8 mouse cellular contexts compared by ENCODE assay signal in the genomic region with DNA sequence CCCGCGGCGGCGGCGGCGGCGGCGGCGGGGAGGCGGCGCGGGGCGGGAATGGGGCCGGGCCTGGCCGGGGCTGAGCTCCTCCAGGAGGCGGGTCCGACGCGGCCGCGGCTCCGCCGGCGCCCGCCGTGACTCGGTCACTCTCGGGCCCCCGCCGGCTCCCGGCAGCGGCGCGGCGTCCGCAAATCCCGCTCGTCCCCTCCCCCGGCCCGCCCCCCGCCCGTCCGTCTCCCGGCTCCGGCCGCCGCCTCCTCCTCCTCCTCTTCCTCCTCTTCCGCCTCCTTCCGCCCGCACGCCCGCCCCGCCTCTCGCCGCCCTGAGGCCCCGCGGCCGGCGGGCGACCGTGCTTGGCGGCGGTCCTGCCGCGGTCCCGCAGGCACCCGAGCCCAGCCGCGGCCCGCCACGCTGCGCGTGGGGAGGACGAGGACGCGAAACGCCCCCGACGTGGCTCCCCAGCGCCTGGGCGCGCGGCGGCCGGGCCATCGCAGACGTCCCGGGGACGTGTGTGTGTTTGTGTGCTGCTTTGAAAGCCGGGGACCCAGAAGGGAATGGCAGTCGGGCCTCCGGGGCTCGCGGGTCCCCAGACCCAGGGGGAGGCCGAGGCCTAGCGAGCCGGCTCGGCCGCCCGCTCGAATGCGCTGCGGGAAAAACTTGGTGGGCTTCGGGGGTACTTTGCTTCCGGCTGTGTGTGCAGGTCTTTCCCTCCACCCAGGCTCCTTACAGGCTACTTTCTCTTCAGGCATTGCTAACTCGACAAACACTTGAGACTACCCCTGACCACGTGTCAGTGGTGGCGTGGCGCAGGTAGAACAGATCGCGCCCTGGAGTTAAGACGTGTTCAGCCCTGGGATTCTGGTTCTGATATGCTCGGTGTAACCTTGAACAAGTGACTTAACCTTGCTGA. TPM values are rescaled to one million over a fixed set of nuclear protein-coding genes. Genes with fewer than 3 reads are reported as not detected.
DNase-seq lines count a peak whose midpoint lies in the region; ATAC-seq and TF ChIP-seq lines count a peak whose summit lies in the region.

A gene (minus strand): TSS at position 199 of the 901 bp plus-strand sequence.

- in situ Hi-C loops in ES-E14 (cut with MboI; ENCODE audit: low sequenced_read_pairs in 2 of 2, unreplicated experiment in 2 of 2), result no loop called here

- H3K36me3 ChIP-seq in ES-E14 (ENCODE audit: control insufficient read depth, insufficient read depth, low read length, poor library complexity, severe bottlenecking), result 0 out of 2 replicates have a peak, but pooled peaks cover 2% of the 10 kb centered on the region
- H3K36me3 ChIP-seq in forebrain, postnatal 0 days (ENCODE audit: insufficient read depth), result no peaks in the 10 kb centered on the region
- no peaks in the 10 kb centered on the region for H3K36me3 ChIP-seq in lung, embryonic 15.5 days

- DNase-seq in ES-E14 (ENCODE audit: low read depth, low spot score), result no peak
- DNase-seq in cerebellum, adult 18-20 months, result peak; percentile 77 to 82
- peak; percentile 56 for DNase-seq in forebrain, postnatal 0 days
- DNase-seq in heart, postnatal 36 days, result peak; percentile 80 to 86
- peak; percentile 48 to 64 for DNase-seq in layer of hippocampus, adult 2 months (ENCODE audit: low spot score in 2 of 2)
- peak; percentile 77 for DNase-seq in ovary, adult 18-20 months (ENCODE audit: low spot score)
- peak; percentile 50 for DNase-seq in thymus, postnatal 0 days (ENCODE audit: low spot score)

- peak within 1 kb of the TSS; percentile 62 for H3K4me2 ChIP-seq in forebrain, postnatal 0 days (ENCODE audit: low read depth)
- H3K4me2 ChIP-seq in lung, embryonic 15.5 days, result peak within 1 kb of the TSS; percentile 84

- H3K9ac ChIP-seq in ES-E14 (ENCODE audit: insufficient read depth, low read depth, low read length, poor library complexity, severe bottlenecking), result peak within 1 kb of the TSS; percentile 93
- peak within 1 kb of the TSS; percentile 97 for H3K9ac ChIP-seq in forebrain, postnatal 0 days
- H3K9ac ChIP-seq in lung, embryonic 15.5 days, result peak within 1 kb of the TSS; percentile 99

- H3K4me3 ChIP-seq in ES-E14 (ENCODE audit: insufficient read depth in 1 of 2, low read depth in 1 of 2, low read length in 2 of 2, poor library complexity in 1 of 2, severe bottlenecking in 1 of 2), result peak within 1 kb of the TSS; percentile 79 to 86
- peak within 1 kb of the TSS; percentile 92 for H3K4me3 ChIP-seq in forebrain, postnatal 0 days (ENCODE audit: low read depth, low read length)
- H3K4me3 ChIP-seq in layer of hippocampus, adult 2 months, result peak within 1 kb of the TSS; percentile 86
- peak within 1 kb of the TSS; percentile 94 for H3K4me3 ChIP-seq in lung, embryonic 15.5 days

- WGBS in forebrain, postnatal 0 days, result 1% methylated on average over 67 of the region's 113 CpGs
- under 1% methylated on average over 61 of the region's 113 CpGs for WGBS in lung, embryonic 15.5 days

- peaks cover 0 to 9% of the 10 kb centered on the region in 2 experiments; a peak in 2 of 4 replicates for H3K4me1 ChIP-seq in ES-E14 (ENCODE audit: control insufficient read depth in 2 of 2, insufficient read depth in 2 of 2, low read length in 2 of 2, poor library complexity in 1 of 2)
- peaks cover 9% of the 10 kb centered on the region; the same call in 1 of the 2 replicates for H3K4me1 ChIP-seq in forebrain, postnatal 0 days (ENCODE audit: insufficient read depth)
- H3K4me1 ChIP-seq in lung, embryonic 15.5 days, result peaks cover 40% of the 10 kb centered on the region

- TF ChIP-seq CTCF in forebrain, postnatal 0 days (IDR thresholded peaks at IDR 0.05; ENCODE audit: low read depth), result no peak
- no peak for TF ChIP-seq CTCF in layer of hippocampus, adult 2 months (conservative IDR thresholded peaks at IDR 0.05)

- peak within 1 kb of the TSS; percentile 95 for H3K27ac ChIP-seq in ES-E14 (ENCODE audit: insufficient read depth, low read depth, low read length, poor library complexity, severe bottlenecking)
- H3K27ac ChIP-seq in forebrain, postnatal 0 days (ENCODE audit: low read depth, low read length), result peak within 1 kb of the TSS; percentile 97
- peak within 1 kb of the TSS; percentile 94 for H3K27ac ChIP-seq in layer of hippocampus, adult 2 months
- peak within 1 kb of the TSS; percentile 99 for H3K27ac ChIP-seq in lung, embryonic 15.5 days

- peak; percentile 75 for ATAC-seq in forebrain, postnatal 0 days
- ATAC-seq in lung, embryonic 15.5 days (ENCODE audit: borderline replicate concordance, extremely low read depth, low FRiP score, low TSS enrichment), result peak; percentile 88

- no peaks in the 10 kb centered on the region for H3K9me3 ChIP-seq in ES-E14 (ENCODE audit: control insufficient read depth, insufficient read depth, low read depth, low read length)
- no peaks in the 10 kb centered on the region for H3K9me3 ChIP-seq in forebrain, postnatal 0 days (ENCODE audit: low read length)
- H3K9me3 ChIP-seq in lung, embryonic 15.5 days, result no peaks in the 10 kb centered on the region

- intact Hi-C loops in heart, postnatal 36 days (cut with DNase I), result loop anchor here (2.0 to 5.0 kb wide), 3 partner anchors 48 to 263 kb away; a partner anchor contains a TSS

- no peaks in the 10 kb centered on the region for H3K27me3 ChIP-seq in forebrain, postnatal 0 days (ENCODE audit: insufficient read depth, low read length)
- no peaks in the 10 kb centered on the region for H3K27me3 ChIP-seq in lung, embryonic 15.5 days

TF ChIP-seq in ES-E14, 5 proteins besides CTCF, POLR2A, EP300 and RAD21:
- TF ChIP-seq ZNF384 (IDR thresholded peaks at IDR 0.05; ENCODE audit: low read depth, low read length), result no peak
- no peak for TF ChIP-seq CHD2 (IDR thresholded peaks at IDR 0.05; ENCODE audit: low read depth, low read length)
- TF ChIP-seq MAFK (IDR thresholded peaks at IDR 0.05; ENCODE audit: insufficient read depth, low read depth, low read length), result no peak
- TF ChIP-seq ZC3H11A (IDR thresholded peaks at IDR 0.05; ENCODE audit: borderline replicate concordance, low read depth, low read length), result no peak
- TF ChIP-seq HCFC1 (IDR thresholded peaks at IDR 0.05; ENCODE audit: borderline replicate concordance, insufficient read depth, low read length), result no peak; the same call in 1 of the 2 replicates

RNA-seq across cellular contexts. Expression of the gene that starts here (rescaled TPM):
- total RNA-seq in ES-E14 (2012; rRNA removed), result 101 and 122 TPM in 2 replicates
- 80.5 and 87.7 TPM in 2 replicates for total RNA-seq in forebrain, postnatal 0 days (2014; rRNA removed)
- 46.4 and 50.1 TPM in 2 replicates for polyA plus RNA-seq in forebrain, postnatal 0 days (2015; fragmentation: Nextera tagmentation; extraction: Ambion mirVana)
- 100 to 1,000 TPM; 104 to 110 TPM for total RNA-seq in heart, postnatal 36 days (2021)
- total RNA-seq in layer of hippocampus, adult 2 months (2021), result 10 to 100 TPM; 57.8 to 64.1 TPM
- polyA plus RNA-seq in lung, embryonic 15.5 days (2015; fragmentation: Nextera tagmentation; extraction: Ambion mirVana), result 45.9 and 48.9 TPM in 2 replicates
- 33.2 and 41.1 TPM in 2 replicates for polyA plus RNA-seq in thymus, postnatal 0 days (2015; fragmentation: Nextera tagmentation; extraction: Ambion mirVana)
